Comparison of ENCODE assay signal across 8 mouse cellular contexts in the genomic region with DNA sequence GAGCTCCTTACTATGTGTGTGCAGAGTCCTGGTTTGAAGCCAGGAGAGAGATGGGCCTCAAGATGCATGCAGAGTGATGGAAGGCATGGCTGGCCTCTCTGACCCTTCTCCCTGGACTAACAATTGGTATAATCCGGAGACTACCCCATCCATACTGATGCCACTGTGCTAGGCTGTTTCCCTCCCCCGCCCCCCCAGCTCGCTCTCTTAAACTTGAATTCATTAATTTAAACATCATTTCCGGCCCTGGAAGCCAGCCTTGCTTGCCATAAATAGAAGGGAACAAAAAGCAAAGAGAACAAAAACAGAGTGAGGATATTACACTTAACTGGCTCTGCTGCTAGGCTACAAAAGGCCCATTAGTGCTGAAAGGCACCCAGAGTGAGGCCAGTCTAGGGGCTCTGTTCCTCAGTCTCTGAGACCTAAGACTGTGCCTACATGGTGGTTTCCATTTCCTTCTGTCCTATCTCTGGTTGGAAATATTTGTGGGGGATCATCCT. TPM values are rescaled to one million over a fixed set of nuclear protein-coding genes. Genes with fewer than 3 reads are reported as not detected.
A peak's percentile ranks its signal among the peaks of the same experiment; 100 is the strongest.
DNase-seq lines count a peak whose midpoint lies in the region; ATAC-seq and TF ChIP-seq lines count a peak whose summit lies in the region.

No protein-coding gene starts in this region.

- WGBS in heart, adult 2 months = 26% methylated on average over 4 of the region's 4 CpGs
- WGBS in kidney, embryonic 14.5 days = 42% methylated on average over 4 of the region's 4 CpGs

- no peak overlapping the region for H3K4me3 ChIP-seq in left cerebral cortex, adult 2 months
- no peak overlapping the region for H3K4me3 ChIP-seq in heart, adult 2 months
- H3K4me3 ChIP-seq in kidney, embryonic 14.5 days (ENCODE audit: low read length) = no peak overlapping the region

- DNase-seq in left cerebral cortex, adult 2 months (ENCODE audit: extremely low spot score in 1 of 2, low spot score in 2 of 2) = no peak
- no peak for DNase-seq in left cerebral cortex, adult 18-20 months (ENCODE audit: low spot score in 2 of 2)
- peak; percentile 31 to 35 for DNase-seq in heart, adult 2 months
- peak; percentile 33 for DNase-seq in mesoderm, embryonic 11.5 days (ENCODE audit: low read depth, low spot score)
- DNase-seq in right cerebral cortex, postnatal 36 days (ENCODE audit: low spot score in 2 of 2) = no peak
- no peak for DNase-seq in right cerebral cortex, postnatal 10 days (ENCODE audit: low spot score in 2 of 2)

- ATAC-seq in kidney, embryonic 14.5 days (ENCODE audit: low FRiP score, low TSS enrichment) = no peak
- ATAC-seq in inflammation-experienced regulatory T-cells, adult 6 months = no peak

- TF ChIP-seq POLR2A in heart, adult 2 months (IDR thresholded peaks at IDR 0.05; ENCODE audit: insufficient read depth, low read depth, low read length) = peak; percentile 47; the same call in 1 of the 2 replicates

- peaks cover 32% of the 10 kb centered on the region for H3K4me1 ChIP-seq in heart, adult 2 months (ENCODE audit: control insufficient read depth, insufficient read depth, low read length)
- H3K4me1 ChIP-seq in kidney, embryonic 14.5 days (ENCODE audit: control insufficient read depth, insufficient read depth, low read length) = no peaks in the 10 kb centered on the region

- no peak overlapping the region for H3K4me2 ChIP-seq in kidney, embryonic 14.5 days (replicated peaks; ENCODE audit: low read depth, low read length)

- 0 out of 2 replicates have a peak overlapping the region, but pooled peaks have one; percentile 35 for H3K9ac ChIP-seq in heart, adult 2 months (ENCODE audit: low read depth, low read length)
- no peak overlapping the region for H3K9ac ChIP-seq in kidney, embryonic 14.5 days (ENCODE audit: low read depth, low read length)

- no peak for TF ChIP-seq CTCF in left cerebral cortex, adult 2 months (IDR thresholded peaks at IDR 0.05)
- TF ChIP-seq CTCF in heart, adult 2 months (IDR thresholded peaks at IDR 0.05) = no peak

- intact Hi-C loops in left cerebral cortex, adult 2 months (cut with DNase I) = no loop called here
- intact Hi-C loops in heart, adult 2 months (cut with DNase I) = no loop called here

- no peak for TF ChIP-seq EP300 in heart, adult 2 months (IDR thresholded peaks at IDR 0.05; ENCODE audit: insufficient read depth, low read depth, low read length)

- no peaks in the 10 kb centered on the region for H3K9me3 ChIP-seq in kidney, embryonic 14.5 days (ENCODE audit: control insufficient read depth, low read length)

- peaks cover 29% of the 10 kb centered on the region for H3K36me3 ChIP-seq in heart, adult 2 months (ENCODE audit: control insufficient read depth, insufficient read depth, low read length)
- H3K36me3 ChIP-seq in kidney, embryonic 14.5 days (ENCODE audit: control insufficient read depth, insufficient read depth, low read length) = no peaks in the 10 kb centered on the region

- H3K27ac ChIP-seq in left cerebral cortex, adult 2 months = peak overlapping the region; percentile 74
- peak overlapping the region; percentile 77 for H3K27ac ChIP-seq in heart, adult 2 months
- peak overlapping the region; percentile 63; the same call in 1 of the 2 replicates for H3K27ac ChIP-seq in kidney, embryonic 14.5 days (ENCODE audit: low read depth, low read length)

- peaks cover 11% of the 10 kb centered on the region for H3K79me2 ChIP-seq in heart, adult 2 months (replicated peaks; ENCODE audit: control insufficient read depth, insufficient read depth, low read length)

- H3K27me3 ChIP-seq in heart, adult 2 months (ENCODE audit: control insufficient read depth, insufficient read depth, low read length) = no peaks in the 10 kb centered on the region
- H3K27me3 ChIP-seq in kidney, embryonic 14.5 days (ENCODE audit: control insufficient read depth, insufficient read depth, low read length) = no peaks in the 10 kb centered on the region

RNA-seq across cellular contexts. Expression of a gene that starts 9.0 kb away (rescaled TPM):
- 10 to 100 TPM; 89.1 to 97.5 TPM for total RNA-seq in left cerebral cortex, adult 2 months (2021)
- total RNA-seq in left cerebral cortex, adult 18-20 months (2021) = 10 to 100 TPM; 67.5 to 71.2 TPM
- 10 to 100 TPM; 35.6 to 36.2 TPM for total RNA-seq in heart, adult 2 months (2021)
- polyA plus RNA-seq in heart, adult 2 months (2012; rRNA removed) = 48.5 and 59.9 TPM in 2 replicates
- 16.7 and 31.6 TPM in 2 replicates for polyA plus RNA-seq in kidney, embryonic 14.5 days (2014; fragmentation: Nextera tagmentation; extraction: Ambion mirVana)
- polyA plus RNA-seq in inflammation-experienced regulatory T-cells, adult 6 months (2017; shearing (Covaris generic)) = 10 to 100 TPM in 2 of 3 experiments, 1 to 10 TPM in 1; 9.9 to 32.6 (median 22.6) TPM

RNA-seq across cellular contexts. Expression of a gene that starts 24.6 kb away (rescaled TPM):
- total RNA-seq in left cerebral cortex, adult 2 months (2021) = 10 to 100 TPM; 53.6 to 54.1 TPM
- total RNA-seq in left cerebral cortex, adult 18-20 months (2021) = 10 to 100 TPM; 45.8 to 50.0 TPM
- under 1 TPM in 1 of 2 experiments, not detected in 1; 0.39 TPM for total RNA-seq in heart, adult 2 months (2021)
- polyA plus RNA-seq in heart, adult 2 months (2012; rRNA removed) = 0.10 and 0.12 TPM in 2 replicates
- 2.7 and 2.8 TPM in 2 replicates for polyA plus RNA-seq in kidney, embryonic 14.5 days (2014; fragmentation: Nextera tagmentation; extraction: Ambion mirVana)
- polyA plus RNA-seq in inflammation-experienced regulatory T-cells, adult 6 months (2017; shearing (Covaris generic)) = 1 to 10 TPM; 1.1 to 6.5 (median 2.0) TPM

RNA-seq across cellular contexts. Expression of a gene that starts 30.9 kb away (rescaled TPM):
- total RNA-seq in left cerebral cortex, adult 2 months (2021) = 10 to 100 TPM; 81.3 to 85.3 TPM
- 10 to 100 TPM; 64.2 to 83.9 TPM for total RNA-seq in left cerebral cortex, adult 18-20 months (2021)
- 10 to 100 TPM; 41.9 to 46.5 TPM for total RNA-seq in heart, adult 2 months (2021)
- polyA plus RNA-seq in heart, adult 2 months (2012; rRNA removed) = 93.4 and 109 TPM in 2 replicates
- polyA plus RNA-seq in kidney, embryonic 14.5 days (2014; fragmentation: Nextera tagmentation; extraction: Ambion mirVana) = 69.0 and 88.5 TPM in 2 replicates
- polyA plus RNA-seq in inflammation-experienced regulatory T-cells, adult 6 months (2017; shearing (Covaris generic)) = 10 to 100 TPM; 45.5 to 54.2 (median 53.7) TPM

Comparison
In these comparisons a context has a peak if more than half of its experiments do, and no peak if none do; other contexts are left out.
1. DNase-seq: peak in heart, adult 2 months (2 of 2) and mesoderm, embryonic 11.5 days (single experiment); none in left cerebral cortex, adult 2 months (0 of 2), left cerebral cortex, adult 18-20 months (0 of 2), right cerebral cortex, postnatal 36 days (0 of 2) and right cerebral cortex, postnatal 10 days (0 of 2).
2. RNA of a gene that starts 24.6 kb away (total RNA-seq): 53.6 to 54.1 TPM in left cerebral cortex, adult 2 months and 45.8 to 50.0 TPM in left cerebral cortex, adult 18-20 months; 0.39 TPM in heart, adult 2 months; every median in the first group is over 10 times any median in the second.
3. Peak in every context shown above with its lines, with median percentiles within 50 percentile points of each other: H3K27ac ChIP-seq.